ENCODE assay signal across 10 mouse cellular contexts in genomic region chr19:40586908-40587307, GRCm38 (mm10). TPM values are rescaled to one million over a fixed set of nuclear protein-coding genes. Genes with fewer than 3 reads are reported as not detected.
A peak's percentile ranks its signal among the peaks of the same experiment; 100 is the strongest.
DNase-seq lines count a peak whose midpoint lies in the region; ATAC-seq and TF ChIP-seq lines count a peak whose summit lies in the region.
"Had no signal": no experiment of that assay in that cellular context is flagged by ENCODE, and none has a peak within 500 bp of the region (broad histone marks: within the 10 kb centered on the region; RNA-seq: fewer than 3 reads in every experiment).

No protein-coding gene starts in this region.

- peak overlapping the region; percentile 77 for H3K4me3 ChIP-seq in lung, embryonic 15.5 days
- peak overlapping the region; percentile 73 for H3K4me3 ChIP-seq in forebrain, embryonic 16.5 days (replicated peaks; ENCODE audit: low read length)
- H3K4me3 ChIP-seq in liver, embryonic 12.5 days = peak overlapping the region; percentile 77
- peak overlapping the region; percentile 90 for H3K4me3 ChIP-seq in stomach, embryonic 14.5 days (ENCODE audit: low read depth, low read length)
- H3K4me3 ChIP-seq in left cerebral cortex, adult 2 months = no peak overlapping the region

- peak overlapping the region; percentile 83 for H3K4me2 ChIP-seq in lung, embryonic 15.5 days
- H3K4me2 ChIP-seq in forebrain, embryonic 16.5 days (ENCODE audit: low read length) = peak overlapping the region; percentile 67
- peak overlapping the region; percentile 86 for H3K4me2 ChIP-seq in liver, embryonic 12.5 days
- peak overlapping the region; percentile 89 for H3K4me2 ChIP-seq in stomach, embryonic 14.5 days (replicated peaks; ENCODE audit: low read depth, low read length)

- H3K36me3 ChIP-seq in lung, embryonic 15.5 days = no peaks in the 10 kb centered on the region; the same call in none of the 2 replicates
- H3K36me3 ChIP-seq in forebrain, embryonic 16.5 days (ENCODE audit: control insufficient read depth, insufficient read depth) = peaks cover 2% of the 10 kb centered on the region
- H3K36me3 ChIP-seq in liver, embryonic 12.5 days = peaks cover 39% of the 10 kb centered on the region
- H3K36me3 ChIP-seq in stomach, embryonic 14.5 days (ENCODE audit: control insufficient read depth, insufficient read depth, low read length) = peaks cover 8% of the 10 kb centered on the region

- WGBS in lung, embryonic 15.5 days = 59% methylated on average over 7 of the region's 7 CpGs
- WGBS in forebrain, embryonic 16.5 days = 64% methylated on average over 7 of the region's 7 CpGs
- WGBS in liver, embryonic 12.5 days (ENCODE audit: insufficient replicate concordance) = 15% methylated on average over 7 of the region's 7 CpGs
- WGBS in stomach, embryonic 14.5 days = 58% methylated on average over 7 of the region's 7 CpGs

- no peaks in the 10 kb centered on the region for H3K27me3 ChIP-seq in lung, embryonic 15.5 days
- H3K27me3 ChIP-seq in forebrain, embryonic 16.5 days (replicated peaks; ENCODE audit: control insufficient read depth, insufficient read depth, low read length) = no peaks in the 10 kb centered on the region
- H3K27me3 ChIP-seq in liver, embryonic 12.5 days (replicated peaks) = no peaks in the 10 kb centered on the region
- H3K27me3 ChIP-seq in stomach, embryonic 14.5 days (ENCODE audit: control insufficient read depth, insufficient read depth, low read length) = no peaks in the 10 kb centered on the region

- peaks cover 12% of the 10 kb centered on the region for H3K4me1 ChIP-seq in lung, embryonic 15.5 days
- H3K4me1 ChIP-seq in forebrain, embryonic 16.5 days (replicated peaks; ENCODE audit: control insufficient read depth, insufficient read depth, low read length) = peaks cover 17% of the 10 kb centered on the region
- H3K4me1 ChIP-seq in liver, embryonic 12.5 days = peaks cover 49% of the 10 kb centered on the region
- H3K4me1 ChIP-seq in stomach, embryonic 14.5 days (ENCODE audit: control insufficient read depth, insufficient read depth, low read length) = peaks cover 7% of the 10 kb centered on the region; the same call in 1 of the 2 replicates

- intact Hi-C loops in left cerebral cortex, adult 2 months (cut with DNase I) = loop anchor here (10.0 kb wide), 1 partner anchor 248 kb away; the partner anchor contains the start of gene Ccnj

- TF ChIP-seq CTCF in left cerebral cortex, adult 2 months (IDR thresholded peaks at IDR 0.05) = no peak

- no peaks in the 10 kb centered on the region for H3K9me3 ChIP-seq in lung, embryonic 15.5 days
- no peaks in the 10 kb centered on the region for H3K9me3 ChIP-seq in forebrain, embryonic 16.5 days (ENCODE audit: control insufficient read depth, low read length)
- no peaks in the 10 kb centered on the region for H3K9me3 ChIP-seq in liver, embryonic 12.5 days (replicated peaks)
- no peaks in the 10 kb centered on the region for H3K9me3 ChIP-seq in stomach, embryonic 14.5 days (ENCODE audit: control insufficient read depth, low read depth, low read length)

- 0 out of 2 replicates have a peak overlapping the region, but pooled peaks have one; percentile 64 for H3K9ac ChIP-seq in lung, embryonic 15.5 days
- H3K9ac ChIP-seq in forebrain, embryonic 16.5 days (replicated peaks; ENCODE audit: low read depth, low read length) = 0 out of 2 replicates have a peak overlapping the region, but pooled peaks have one; percentile 5
- H3K9ac ChIP-seq in liver, embryonic 12.5 days = peak overlapping the region; percentile 75
- no peak overlapping the region for H3K9ac ChIP-seq in stomach, embryonic 14.5 days (replicated peaks; ENCODE audit: low read depth, low read length)

- DNase-seq in lung, postnatal 25 days (ENCODE audit: low spot score) = no peak
- DNase-seq in spleen, postnatal 14 days (ENCODE audit: low spot score in 2 of 2) = no peak
- no peak for DNase-seq in left cerebral cortex, adult 2 months (ENCODE audit: extremely low spot score in 1 of 2, low spot score in 2 of 2)
- no peak for DNase-seq in T-cell, adult 2 months (ENCODE audit: low spot score)
- DNase-seq: cerebellum, adult 18-20 months had no signal

- no peak for ATAC-seq in lung, embryonic 15.5 days (ENCODE audit: borderline replicate concordance, extremely low read depth, low FRiP score, low TSS enrichment)
- ATAC-seq in forebrain, embryonic 16.5 days = no peak
- peak; percentile 33; the same call in 1 of the 2 replicates for ATAC-seq in liver, embryonic 12.5 days
- no peak for ATAC-seq in stomach, embryonic 14.5 days (ENCODE audit: insufficient number of reproducible peaks, insufficient read depth, low FRiP score, low read depth)

- H3K27ac ChIP-seq in lung, embryonic 15.5 days = no peak overlapping the region
- no peak overlapping the region for H3K27ac ChIP-seq in forebrain, embryonic 16.5 days (ENCODE audit: low read length)
- H3K27ac ChIP-seq in liver, embryonic 12.5 days = peak overlapping the region; percentile 82
- H3K27ac ChIP-seq in stomach, embryonic 14.5 days (ENCODE audit: low read length) = no peak overlapping the region
- no peak overlapping the region for H3K27ac ChIP-seq in left cerebral cortex, adult 2 months
- H3K27ac ChIP-seq: macrophage had no signal

RNA-seq across cellular contexts. Expression of gene Aldh18a1, which starts 1.4 kb away (rescaled TPM):
- polyA plus RNA-seq in lung, embryonic 15.5 days (2015; fragmentation: Nextera tagmentation; extraction: Ambion mirVana) = 59.3 and 60.8 TPM in 2 replicates
- 83.4 and 85.1 TPM in 2 replicates for polyA plus RNA-seq in forebrain, embryonic 16.5 days (2015; fragmentation: Nextera tagmentation; extraction: Ambion mirVana)
- 67.4 and 68.8 TPM in 2 replicates for polyA plus RNA-seq in liver, embryonic 12.5 days (2016; fragmentation: Nextera tagmentation; extraction: Ambion mirVana)
- 60.8 and 70.3 TPM in 2 replicates for polyA plus RNA-seq in stomach, embryonic 14.5 days (2014; fragmentation: Nextera tagmentation; extraction: Ambion mirVana)
- total RNA-seq in left cerebral cortex, adult 2 months (2021) = 10 to 100 TPM; 22.7 to 25.4 TPM

RNA-seq across cellular contexts. Expression of gene Tctn3, which starts 25.1 kb away (rescaled TPM):
- polyA plus RNA-seq in lung, embryonic 15.5 days (2015; fragmentation: Nextera tagmentation; extraction: Ambion mirVana) = 10.8 and 11.8 TPM in 2 replicates
- polyA plus RNA-seq in forebrain, embryonic 16.5 days (2015; fragmentation: Nextera tagmentation; extraction: Ambion mirVana) = 13.3 and 14.2 TPM in 2 replicates
- 3.6 and 3.9 TPM in 2 replicates for polyA plus RNA-seq in liver, embryonic 12.5 days (2016; fragmentation: Nextera tagmentation; extraction: Ambion mirVana)
- polyA plus RNA-seq in stomach, embryonic 14.5 days (2014; fragmentation: Nextera tagmentation; extraction: Ambion mirVana) = 10.4 and 11.4 TPM in 2 replicates
- total RNA-seq in left cerebral cortex, adult 2 months (2021) = 10 to 100 TPM; 20.7 to 22.4 TPM

RNA-seq across cellular contexts. Expression of gene Entpd1, which starts 25.3 kb away (rescaled TPM):
- 13.5 and 16.1 TPM in 2 replicates for polyA plus RNA-seq in lung, embryonic 15.5 days (2015; fragmentation: Nextera tagmentation; extraction: Ambion mirVana)
- polyA plus RNA-seq in forebrain, embryonic 16.5 days (2015; fragmentation: Nextera tagmentation; extraction: Ambion mirVana) = 7.8 and 8.5 TPM in 2 replicates
- polyA plus RNA-seq in liver, embryonic 12.5 days (2016; fragmentation: Nextera tagmentation; extraction: Ambion mirVana) = 2.6 TPM in 2 replicates
- polyA plus RNA-seq in stomach, embryonic 14.5 days (2014; fragmentation: Nextera tagmentation; extraction: Ambion mirVana) = 11.3 and 12.2 TPM in 2 replicates
- 10 to 100 TPM; 14.1 to 18.4 TPM for total RNA-seq in left cerebral cortex, adult 2 months (2021)
